Mouse (Mus musculus): ENCODE data around the gene Dnmt3b.
"Not testable (repeated sequence)": the region's sequence is repeated elsewhere in the genome, so short reads cannot be mapped to it uniquely, and the experiment has no call there.

Dnmt3b gene

GRCm38 (mm10) chr2:153712646-153713091 is 63.4 kb downstream of the Dnmt3b start:
- DNase-seq (ENCODE audit: low spot score), result no peak

- no peak for DNase-seq (ENCODE audit: low spot score)
These were observed 64.0 kb downstream of the Dnmt3b start for GRCm38 (mm10) chr2:153713227-153713626.

- DNase-seq (ENCODE audit: low spot score), result not testable (repeated sequence)
These were observed 68.6 kb downstream of the Dnmt3b start for GRCm38 (mm10) chr2:153717861-153718260.

GRCm38 (mm10) chr2:153723098-153723497 is 73.8 kb downstream of the Dnmt3b start:
- no peak for DNase-seq (ENCODE audit: low spot score)

- DNase-seq (ENCODE audit: low spot score), result no peak
These were observed 75.2 kb downstream of the Dnmt3b start for GRCm38 (mm10) chr2:153724424-153724823.

- DNase-seq (ENCODE audit: low spot score), result no peak
These were observed 75.6 kb downstream of the Dnmt3b start for GRCm38 (mm10) chr2:153724871-153725270.

GRCm38 (mm10) chr2:153725291-153725690 is 76.0 kb downstream of the Dnmt3b start:
- DNase-seq (ENCODE audit: low spot score), result no peak

DNA sequence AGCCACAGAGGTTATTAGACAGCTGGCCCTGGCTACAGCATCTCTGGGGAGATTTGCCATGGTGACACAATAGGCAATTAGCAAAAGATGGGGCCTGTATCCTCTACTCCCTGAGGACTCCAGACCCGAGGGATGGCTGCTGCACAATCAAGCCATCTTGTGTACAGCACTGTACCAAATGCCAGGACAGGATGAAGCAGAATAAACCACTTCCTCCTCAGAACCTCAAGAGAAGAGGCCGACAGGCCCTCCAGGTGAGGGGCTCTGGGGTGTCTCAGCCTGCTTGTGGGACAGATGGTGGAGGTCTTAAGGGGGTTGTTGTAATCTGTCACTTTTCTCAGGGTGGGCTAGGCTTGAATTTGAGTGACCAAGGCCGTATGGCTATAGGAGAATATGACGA is 84.8 kb downstream of the Dnmt3b start:
- no peak for DNase-seq (ENCODE audit: low spot score)
